Mouse (Mus musculus) ES-E14 (cell line): ENCODE results near the gene Dppa4. TPM values are rescaled to one million over a fixed set of nuclear protein-coding genes. Genes with fewer than 3 reads are reported as not detected.

Source experiments
- DNase-seq: peaks from one replicate; pipeline ENCODE4 v3.0.0-alpha.2; 2013; ENCODE audit warnings: low read depth, low spot score
- H3K27ac ChIP-seq: 2 replicates; pipeline ENCODE4 v1.5.1; 2012; ENCODE audit warnings: low read depth, mild to moderate bottlenecking, low read length, moderate library complexity, mixed read lengths; ENCODE audit not compliant: poor library complexity, insufficient read depth, severe bottlenecking
- H3K36me3 ChIP-seq: 2 replicates; pipeline ENCODE4 v1.6.1; 2012; ENCODE audit warnings: mild to moderate bottlenecking, low read length, moderate library complexity, mixed read lengths; ENCODE audit not compliant: control insufficient read depth, poor library complexity, insufficient read depth, severe bottlenecking
- H3K4me1 ChIP-seq, 2 experiments: fragments of 150-350 bp in 1 of 2; sonication (generic) in 1 of 2; 2 replicates each; pipeline ENCODE4 v1.6.1; 2012; ENCODE audit warnings: low read length in 2 of 2, mild to moderate bottlenecking in 1 of 2, mixed read lengths in 1 of 2; ENCODE audit not compliant: control insufficient read depth in 2 of 2, insufficient read depth in 2 of 2, poor library complexity in 1 of 2
- H3K4me3 ChIP-seq, 2 experiments: fragments of 150-350 bp in 1 of 2; sonication (generic) in 1 of 2; 2 replicates each; pipeline ENCODE4 v1.5.1; 2012; ENCODE audit warnings: low read length in 2 of 2, low read depth in 1 of 2, mild to moderate bottlenecking in 1 of 2, mixed read lengths in 1 of 2; ENCODE audit not compliant: insufficient read depth in 1 of 2, poor library complexity in 1 of 2, severe bottlenecking in 1 of 2
- H3K9ac ChIP-seq: 2 replicates; pipeline ENCODE4 v1.6.1; 2012; ENCODE audit warnings: low read depth, mild to moderate bottlenecking, low read length, mixed read lengths; ENCODE audit not compliant: poor library complexity, insufficient read depth, severe bottlenecking
- H3K9me3 ChIP-seq: fragments of 150-350 bp; sonication (generic); 2 replicates; pipeline ENCODE4 v1.6.1; 2012; ENCODE audit warnings: low read depth, mild to moderate bottlenecking, low read length; ENCODE audit not compliant: control insufficient read depth, insufficient read depth
- CHD2 ChIP-seq: IDR thresholded peaks from 2 replicates; pipeline ENCODE4 v1.6.1; 2014; ENCODE audit warnings: mild to moderate bottlenecking, low read depth, low read length, inconsistent platforms
- HCFC1 ChIP-seq: IDR thresholded peaks from 2 replicates; pipeline ENCODE4 v1.6.1; 2012; ENCODE audit warnings: low read length, inconsistent platforms, borderline replicate concordance; ENCODE audit not compliant: insufficient read depth
- MAFK ChIP-seq: IDR thresholded peaks from 2 replicates; pipeline ENCODE4 v1.6.1; 2014; ENCODE audit warnings: mild to moderate bottlenecking, low read depth, low read length, inconsistent platforms; ENCODE audit not compliant: insufficient read depth
- ZC3H11A ChIP-seq: IDR thresholded peaks from 2 replicates; pipeline ENCODE4 v1.6.1; 2012; ENCODE audit warnings: low read depth, mild to moderate bottlenecking, inconsistent platforms, low read length, borderline replicate concordance
- ZNF384 ChIP-seq: IDR thresholded peaks from 2 replicates; pipeline ENCODE4 v1.6.1; 2012; ENCODE audit warnings: low read depth, low read length, inconsistent platforms
- in situ Hi-C, 2 experiments: fragments of 600-800 bp; cut with MboI; formaldehyde crosslinking; loops; one replicate each; pipeline ENCODE4 v1.15.1; 2025; ENCODE audit warnings: low sequenced_read_pairs in 2 of 2, inconsistent platforms in 1 of 2; ENCODE audit not compliant: unreplicated experiment in 2 of 2
- total RNA-seq: library from RNA; depleted of rRNA; stranded (reverse); fragments of 300-350 nt; gene quantifications from 2 replicates; pipeline ENCODE4 v1.2.3, GENCODE M21; 2012

Gene Dppa4
- total RNA-seq, 1 experiment: 150 TPM

GRCm38 (mm10) chr16:48280883-48281282 lies 2.6 kb upstream of the Dppa4 start:
- TF ChIP-seq ZC3H11A: no peak
- TF ChIP-seq HCFC1: no peak
- TF ChIP-seq MAFK: no peak
- Histone ChIP-seq H3K9ac (no peak overlapping the region), H3K4me3 (no peak overlapping the region), H3K36me3 (no peaks in the 10 kb centered on the region), H3K9me3 (no peaks in the 10 kb centered on the region), H3K4me1 (no peaks in the 10 kb centered on the region; a peak in 1 of 4 replicates), H3K27ac (no peak overlapping the region)
- no peak for DNase-seq
- in situ Hi-C loops: no loop called here

- Histone ChIP-seq H3K4me3 (no peak overlapping the region), H3K27ac (peak overlapping the region; percentile 91), H3K36me3 (peaks cover 4% of the 10 kb centered on the region), H3K4me1 (peaks cover 0 to 2% of the 10 kb centered on the region in 2 experiments; a peak in 2 of 4 replicates), H3K9me3 (no peaks in the 10 kb centered on the region), H3K9ac (no peak overlapping the region)
- TF ChIP-seq ZNF384 (no peak), MAFK (no peak)
- no peak for DNase-seq
- in situ Hi-C loops: no loop called here
These were observed 732 bp upstream of the Dppa4 start for GRCm38 (mm10) chr16:48282801-48283200.

GRCm38 (mm10) chr16:48285517-48285916 lies 2.0 kb downstream of the Dppa4 start:
- no peak for DNase-seq
- H3K9me3 ChIP-seq: no peaks in the 10 kb centered on the region
- TF ChIP-seq ZC3H11A: no peak
- TF ChIP-seq ZNF384: no peak
- TF ChIP-seq HCFC1: no peak

GRCm38 (mm10) chr16:48297384-48298136 lies 14.0 kb downstream of the Dppa4 start:
- Histone ChIP-seq H3K9ac (no peak overlapping the region), H3K9me3 (no peaks in the 10 kb centered on the region), H3K27ac (no peak overlapping the region; the same call in 1 of the 2 replicates), H3K4me1 (peaks cover 3 to 6% of the 10 kb centered on the region in 2 experiments; a peak in 2 of 4 replicates), H3K36me3 (peaks cover 33% of the 10 kb centered on the region), H3K4me3 (no peak overlapping the region)
- no peak for TF ChIP-seq MAFK
- TF ChIP-seq HCFC1: no peak
- no peak for TF ChIP-seq ZC3H11A
- peak; percentile 89 for TF ChIP-seq ZNF384
- no peak for TF ChIP-seq CHD2
- in situ Hi-C loops: no loop called here
- no peak for DNase-seq

More at GRCm38 (mm10) chr16:48285517-48285916, 2.0 kb downstream of the Dppa4 start:
- Histone ChIP-seq H3K36me3 (peaks cover 26% of the 10 kb centered on the region), H3K9ac (peak overlapping the region; percentile 37; the same call in 1 of the 2 replicates), H3K4me1 (peaks cover 0 to 2% of the 10 kb centered on the region in 2 experiments; a peak in 2 of 4 replicates), H3K4me3 (peak overlapping the region; percentile 5 to 77; a peak in 1 of 4 replicates), H3K27ac (peak overlapping the region; percentile 53; the same call in 1 of the 2 replicates)
- in situ Hi-C loops: no loop called here

GRCm38 (mm10) chr16:48299884-48300283 lies 16.4 kb downstream of the Dppa4 start:
- H3K9ac ChIP-seq: no peak overlapping the region
- H3K27ac ChIP-seq: no peak overlapping the region
- peaks cover 9 to 14% of the 10 kb centered on the region in 2 experiments for H3K4me1 ChIP-seq
- peaks cover 12% of the 10 kb centered on the region for H3K36me3 ChIP-seq
- in situ Hi-C loops: no loop called here
- H3K9me3 ChIP-seq: no peaks in the 10 kb centered on the region
- no peak overlapping the region for H3K4me3 ChIP-seq
- TF ChIP-seq ZC3H11A: no peak
- no peak for TF ChIP-seq MAFK
- no peak for TF ChIP-seq HCFC1
- TF ChIP-seq ZNF384: no peak
- TF ChIP-seq CHD2: no peak
- DNase-seq: no peak
